Mouse (Mus musculus) liver, embryonic 12.5 days (tissue): ENCODE results near the gene Fam120b. TPM values are rescaled to one million over a fixed set of nuclear protein-coding genes. Genes with fewer than 3 reads are reported as not detected.

Experiments
- ATAC-seq: fragments of 200-750 bp; cut with Nextera tagmentation; 2 replicates; pipeline ENCODE4 v1.8.0; 2017; ENCODE audit warnings: moderate number of reproducible peaks, mild to moderate bottlenecking, moderate library complexity
- H3K27ac ChIP-seq: fragments of 300-500 bp; sonication (generic); 2 replicates; pipeline ENCODE4 v1.5.1; 2016; ENCODE audit warnings: mild to moderate bottlenecking
- H3K27me3 ChIP-seq: fragments of 300-500 bp; sonication (generic); replicated peaks from 2 replicates; pipeline ENCODE4 v1.6.1; 2016; ENCODE audit warnings: mild to moderate bottlenecking, moderate library complexity
- H3K36me3 ChIP-seq: fragments of 300-500 bp; sonication (generic); 2 replicates; pipeline ENCODE4 v1.6.1; 2016; ENCODE audit warnings: mild to moderate bottlenecking, moderate library complexity
- H3K4me1 ChIP-seq: fragments of 300-500 bp; sonication (generic); 2 replicates; pipeline ENCODE4 v1.6.1; 2016
- H3K4me2 ChIP-seq: fragments of 300-500 bp; sonication (generic); 2 replicates; pipeline ENCODE4 v1.6.1; 2016; ENCODE audit warnings: mild to moderate bottlenecking, moderate library complexity
- H3K4me3 ChIP-seq: fragments of 300-500 bp; sonication (generic); 2 replicates; pipeline ENCODE4 v1.5.1; 2016; ENCODE audit warnings: mild to moderate bottlenecking, moderate library complexity
- H3K9ac ChIP-seq: fragments of 300-500 bp; sonication (generic); 2 replicates; pipeline ENCODE4 v1.6.1; 2016; ENCODE audit warnings: mild to moderate bottlenecking, moderate library complexity
- H3K9me3 ChIP-seq: fragments of 300-500 bp; sonication (generic); replicated peaks from 2 replicates; pipeline ENCODE4 v1.6.1; 2016; ENCODE audit warnings: mild to moderate bottlenecking, moderate library complexity
- WGBS: fragments of 180-500 bp; shearing (Covaris S2); methylation state at CpG from one replicate; pipeline ENCODE4 v1.1.7; 2016; ENCODE audit not compliant: insufficient replicate concordance; 5-methylcytosine and 5-hydroxymethylcytosine counted together
- polyA plus RNA-seq: library from polyadenylated mRNA; unstranded; fragments of >200 nt; fragmentation: Nextera tagmentation; extraction: Ambion mirVana; gene quantifications from 2 replicates; pipeline ENCODE4 v1.2.1, GENCODE M21; 2016

The Fam120b gene
- polyA plus RNA-seq, 1 experiment from 2014 or later = 8.6 TPM

- WGBS = 78% methylated on average over 8 of the region's 8 CpGs
- Histone ChIP-seq H3K9me3 (no peaks in the 10 kb centered on the region), H3K27ac (no peak overlapping the region), H3K27me3 (no peaks in the 10 kb centered on the region), H3K4me2 (no peak overlapping the region), H3K36me3 (peaks cover 70% of the 10 kb centered on the region), H3K4me1 (no peaks in the 10 kb centered on the region), H3K9ac (no peak overlapping the region), H3K4me3 (no peak overlapping the region)
- no peak for ATAC-seq
Observed at GRCm38 (mm10) chr17:15420021-15420603, 24.1 kb downstream of the Fam120b start.

DNA sequence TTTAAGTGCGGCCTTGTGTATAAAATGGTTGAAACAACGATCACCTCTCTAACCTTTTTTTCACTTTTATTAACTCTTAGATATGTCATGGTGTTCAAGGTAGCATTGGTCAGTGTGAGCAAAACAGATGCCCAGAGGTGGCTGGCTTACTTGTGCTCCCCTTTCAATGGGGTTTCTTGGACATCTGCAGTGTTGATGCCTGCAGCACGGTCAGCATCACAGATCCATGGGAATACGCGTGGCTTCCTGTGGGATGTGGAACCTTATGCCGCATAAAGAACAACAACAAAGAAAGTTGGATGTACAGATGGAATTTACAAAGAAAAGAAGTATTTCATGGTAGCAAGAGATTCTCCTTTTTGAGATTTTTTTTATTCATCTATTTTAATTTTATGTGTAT lies 25.4 kb downstream of the Fam120b start:
- Histone ChIP-seq H3K36me3 (peaks cover 69% of the 10 kb centered on the region), H3K4me3 (no peak overlapping the region), H3K4me1 (no peaks in the 10 kb centered on the region), H3K4me2 (no peak overlapping the region), H3K27ac (no peak overlapping the region), H3K9me3 (no peaks in the 10 kb centered on the region), H3K9ac (no peak overlapping the region), H3K27me3 (no peaks in the 10 kb centered on the region)
- ATAC-seq = no peak
- 81% methylated on average over 6 of the region's 6 CpGs for WGBS

- peaks cover 67% of the 10 kb centered on the region for H3K36me3 ChIP-seq
Observed at GRCm38 (mm10) chr17:15422666-15423065, 26.7 kb downstream of the Fam120b start.

DNA sequence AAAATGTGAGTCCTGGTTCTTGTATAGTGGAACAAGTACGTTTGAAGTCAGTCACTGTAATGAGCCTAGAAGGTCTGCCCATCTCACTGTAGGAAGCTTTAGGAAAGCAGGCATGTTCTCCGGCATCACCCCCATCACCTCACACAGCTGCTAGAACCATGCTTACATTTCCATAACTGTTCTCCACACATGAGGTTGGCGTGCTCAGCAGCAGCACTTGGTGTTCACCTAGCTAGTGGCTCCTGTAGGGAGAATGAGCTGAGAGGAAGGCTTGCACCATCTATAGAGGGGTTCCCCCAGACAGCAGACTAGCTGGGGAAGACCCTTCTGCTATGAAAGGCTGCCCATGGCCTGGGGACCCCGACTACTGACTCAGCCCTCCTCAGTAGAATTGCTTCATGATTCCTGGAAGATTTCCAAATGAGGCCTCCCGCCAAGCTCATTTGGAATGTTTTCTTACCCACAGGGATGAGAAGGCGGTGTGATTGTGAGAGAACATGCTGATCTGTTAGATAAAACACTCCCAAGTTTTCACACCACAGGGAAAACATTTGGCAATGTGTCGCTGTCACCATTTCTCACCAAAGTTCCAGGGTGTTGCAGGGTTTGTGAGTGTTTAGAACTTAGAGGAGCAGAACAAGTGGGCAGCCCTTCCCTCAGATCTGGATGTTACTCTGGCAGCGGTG lies 27.2 kb downstream of the Fam120b start:
- ATAC-seq = no peak
- WGBS = 73% methylated on average over 8 of the region's 8 CpGs
- no peaks in the 10 kb centered on the region for H3K9me3 ChIP-seq
- peaks cover 63% of the 10 kb centered on the region for H3K36me3 ChIP-seq
- no peaks in the 10 kb centered on the region for H3K4me1 ChIP-seq
- no peak overlapping the region for H3K4me3 ChIP-seq
- no peak overlapping the region for H3K9ac ChIP-seq
- H3K27ac ChIP-seq = no peak overlapping the region
- H3K27me3 ChIP-seq = no peaks in the 10 kb centered on the region
- no peak overlapping the region for H3K4me2 ChIP-seq

More at GRCm38 (mm10) chr17:15422666-15423065, 26.7 kb downstream of the Fam120b start:
- no peaks in the 10 kb centered on the region for H3K9me3 ChIP-seq
- no peak overlapping the region for H3K9ac ChIP-seq
- ATAC-seq = no peak
- H3K4me2 ChIP-seq = no peak overlapping the region
- H3K27me3 ChIP-seq = no peaks in the 10 kb centered on the region
- WGBS = 87% methylated on average over 9 of the region's 9 CpGs
- no peak overlapping the region for H3K4me3 ChIP-seq
- H3K4me1 ChIP-seq = no peaks in the 10 kb centered on the region
- no peak overlapping the region for H3K27ac ChIP-seq

DNA sequence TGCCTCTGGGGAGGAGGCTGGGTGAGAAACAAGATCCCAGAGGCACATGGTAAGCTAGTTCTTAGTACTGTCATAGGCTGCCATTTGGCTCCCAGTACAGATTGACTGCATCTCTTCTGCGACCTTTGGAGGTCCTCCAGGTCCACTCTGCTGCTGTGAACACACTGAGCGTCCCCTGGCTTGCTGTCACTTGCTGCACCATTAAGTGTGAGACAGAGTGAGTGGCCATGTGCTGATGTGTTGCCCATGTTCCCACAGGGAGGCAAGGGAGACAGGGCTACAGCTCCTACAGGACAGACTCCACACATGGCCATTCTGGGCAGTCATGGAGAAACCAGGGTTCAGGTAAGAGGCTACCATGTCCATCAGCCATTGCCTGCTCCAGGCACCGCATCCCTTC lies 29.9 kb downstream of the Fam120b start:
- ATAC-seq = no peak
- no peak overlapping the region for H3K4me2 ChIP-seq

GRCm38 (mm10) chr17:15429451-15429850 lies 33.4 kb downstream of the Fam120b start:
- no peaks in the 10 kb centered on the region for H3K9me3 ChIP-seq
- ATAC-seq = no peak
- no peak overlapping the region for H3K9ac ChIP-seq
- H3K36me3 ChIP-seq = peaks cover 46% of the 10 kb centered on the region
- no peak overlapping the region for H3K4me2 ChIP-seq
- 0 out of 2 replicates have a peak, but pooled peaks cover 7% of the 10 kb centered on the region for H3K4me1 ChIP-seq
- 76% methylated on average over 6 of the region's 6 CpGs for WGBS
- no peak overlapping the region for H3K27ac ChIP-seq
- no peak overlapping the region for H3K4me3 ChIP-seq
- H3K27me3 ChIP-seq = no peaks in the 10 kb centered on the region

More for the DNA sequence above, 29.9 kb downstream of the Fam120b start:
- no peak overlapping the region for H3K4me3 ChIP-seq
- no peak overlapping the region for H3K9ac ChIP-seq
- 0 out of 2 replicates have a peak, but pooled peaks cover 7% of the 10 kb centered on the region for H3K4me1 ChIP-seq
- 78% methylated on average over 3 of the region's 3 CpGs for WGBS
- no peaks in the 10 kb centered on the region for H3K9me3 ChIP-seq
- no peaks in the 10 kb centered on the region for H3K27me3 ChIP-seq
- peaks cover 69% of the 10 kb centered on the region for H3K36me3 ChIP-seq
- H3K27ac ChIP-seq = no peak overlapping the region

GRCm38 (mm10) chr17:15429937-15430336 lies 33.9 kb downstream of the Fam120b start:
- H3K4me2 ChIP-seq = no peak overlapping the region
- 0 out of 2 replicates have a peak, but pooled peaks cover 7% of the 10 kb centered on the region for H3K4me1 ChIP-seq
- no peak overlapping the region for H3K4me3 ChIP-seq
- H3K9me3 ChIP-seq = no peaks in the 10 kb centered on the region
- ATAC-seq = no peak
- WGBS = 36% methylated on average over 1 of the region's 1 CpGs
- H3K27ac ChIP-seq = no peak overlapping the region
- H3K36me3 ChIP-seq = peaks cover 43% of the 10 kb centered on the region
- no peak overlapping the region for H3K9ac ChIP-seq
- no peaks in the 10 kb centered on the region for H3K27me3 ChIP-seq

- H3K4me2 ChIP-seq = no peak overlapping the region
- H3K27ac ChIP-seq = 0 out of 2 replicates have a peak overlapping the region, but pooled peaks have one; percentile 10
- 36% methylated on average over 5 of the region's 5 CpGs for WGBS
- 0 out of 2 replicates have a peak, but pooled peaks cover 7% of the 10 kb centered on the region for H3K4me1 ChIP-seq
- no peak overlapping the region for H3K9ac ChIP-seq
- H3K9me3 ChIP-seq = no peaks in the 10 kb centered on the region
- no peak overlapping the region for H3K4me3 ChIP-seq
- H3K36me3 ChIP-seq = peaks cover 33% of the 10 kb centered on the region
- peak; percentile 57; the same call in 1 of the 2 replicates for ATAC-seq
- no peaks in the 10 kb centered on the region for H3K27me3 ChIP-seq
Observed at GRCm38 (mm10) chr17:15431021-15431514, 35.1 kb downstream of the Fam120b start.

DNA sequence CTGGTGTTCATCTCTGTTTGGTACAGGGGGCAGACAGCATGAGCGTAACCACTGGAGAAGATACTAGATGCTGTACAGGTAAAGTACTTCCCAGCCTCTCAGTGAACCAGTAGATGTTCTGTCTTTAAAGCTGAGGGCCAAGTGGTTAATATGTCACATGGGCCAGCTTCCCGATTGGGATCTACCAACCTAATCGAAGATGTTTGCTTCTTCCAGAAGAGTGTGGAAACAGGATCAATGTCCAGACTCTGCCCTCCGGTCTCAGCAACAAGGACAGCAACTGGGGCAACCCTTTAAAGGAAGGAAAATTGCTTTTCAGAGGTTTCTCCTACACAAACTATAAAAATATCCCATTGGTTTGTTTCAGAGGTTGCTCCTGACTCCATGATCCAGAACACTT lies 35.5 kb downstream of the Fam120b start:
- 0 out of 2 replicates have a peak, but pooled peaks cover 7% of the 10 kb centered on the region for H3K4me1 ChIP-seq
- H3K4me2 ChIP-seq = no peak overlapping the region
- no peak overlapping the region for H3K9ac ChIP-seq
- H3K36me3 ChIP-seq = peaks cover 31% of the 10 kb centered on the region
- no peak overlapping the region for H3K4me3 ChIP-seq
- H3K9me3 ChIP-seq = no peaks in the 10 kb centered on the region
- no peak overlapping the region for H3K27ac ChIP-seq
- no peaks in the 10 kb centered on the region for H3K27me3 ChIP-seq
- ATAC-seq = no peak
- 76% methylated on average over 4 of the region's 4 CpGs for WGBS

DNA sequence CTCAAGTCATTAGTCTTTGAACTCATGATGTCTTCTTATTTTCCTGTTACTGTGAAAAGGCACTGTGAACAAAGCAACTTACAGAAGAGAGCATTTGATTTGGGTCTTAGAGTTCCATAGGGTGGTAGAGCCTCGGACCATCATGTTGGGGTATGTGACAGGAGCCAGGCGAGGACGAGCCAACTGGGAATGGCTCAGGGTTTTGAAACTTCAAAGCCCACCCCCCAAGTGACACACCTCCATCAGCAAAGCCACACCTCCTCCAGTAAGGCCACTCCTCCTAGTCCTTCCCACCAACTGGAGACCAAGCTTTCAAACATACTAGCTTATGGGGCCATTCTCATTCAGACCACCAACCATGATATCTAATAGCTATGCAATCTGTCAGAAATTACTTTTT lies 36.0 kb downstream of the Fam120b start:
- H3K36me3 ChIP-seq = peaks cover 28% of the 10 kb centered on the region
- no peak overlapping the region for H3K27ac ChIP-seq
- H3K27me3 ChIP-seq = no peaks in the 10 kb centered on the region
- ATAC-seq = no peak
- H3K4me3 ChIP-seq = no peak overlapping the region
- H3K9me3 ChIP-seq = no peaks in the 10 kb centered on the region
- H3K9ac ChIP-seq = no peak overlapping the region
- 74% methylated on average over 3 of the region's 3 CpGs for WGBS
- 0 out of 2 replicates have a peak, but pooled peaks cover 7% of the 10 kb centered on the region for H3K4me1 ChIP-seq
- H3K4me2 ChIP-seq = no peak overlapping the region

- Histone ChIP-seq H3K4me2 (no peak overlapping the region), H3K9ac (no peak overlapping the region), H3K27ac (no peak overlapping the region), H3K27me3 (no peaks in the 10 kb centered on the region), H3K4me1 (0 out of 2 replicates have a peak, but pooled peaks cover 7% of the 10 kb centered on the region), H3K9me3 (no peaks in the 10 kb centered on the region), H3K36me3 (peaks cover 11% of the 10 kb centered on the region), H3K4me3 (no peak overlapping the region)
- ATAC-seq = 0 out of 2 replicates have a peak, but pooled peaks have one; percentile 18
- WGBS = 42% methylated on average over 3 of the region's 3 CpGs
Observed at GRCm38 (mm10) chr17:15434748-15435147, 38.7 kb downstream of the Fam120b start.

DNA sequence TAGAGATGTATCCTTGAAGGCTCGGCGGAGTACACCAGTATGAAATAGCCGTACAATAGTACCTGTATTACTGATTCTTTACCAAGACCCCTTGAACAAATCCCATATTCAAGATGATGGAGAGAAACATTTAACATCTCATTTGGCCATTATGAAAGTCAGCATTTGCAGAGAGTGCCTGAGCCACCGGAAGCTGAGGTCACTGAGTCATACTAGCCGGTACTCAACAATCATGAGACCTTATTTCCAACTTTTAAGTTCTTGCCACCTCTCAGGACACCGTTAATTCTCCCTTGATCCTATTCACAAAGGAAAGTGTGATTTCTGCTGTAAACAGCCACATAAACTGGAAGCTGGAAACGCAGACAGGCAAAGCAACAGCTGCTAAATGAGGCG lies 44.1 kb downstream of the Fam120b start:
- Histone ChIP-seq H3K27me3 (no peaks in the 10 kb centered on the region), H3K4me2 (peak overlapping the region; percentile 21; the same call in 1 of the 2 replicates), H3K9ac (no peak overlapping the region), H3K9me3 (no peaks in the 10 kb centered on the region), H3K4me1 (peaks cover 9% of the 10 kb centered on the region; the same call in 1 of the 2 replicates), H3K36me3 (no peaks in the 10 kb centered on the region), H3K27ac (0 out of 2 replicates have a peak overlapping the region, but pooled peaks have one; percentile 2), H3K4me3 (no peak overlapping the region)
- WGBS = 40% methylated on average over 8 of the region's 8 CpGs
- ATAC-seq = no peak
